Mouse (Mus musculus) lung, postnatal 0 days (tissue): Measurements from ENCODE around the gene Lmln.

Experiments
- CTCF ChIP-seq: IDR thresholded peaks from 2 replicates; pipeline ENCODE4 v1.5.1; 2016; ENCODE audit warnings: antibody characterized with exemption, mild to moderate bottlenecking
- EP300 ChIP-seq: IDR thresholded peaks from 2 replicates; pipeline ENCODE4 v1.6.1; 2016; ENCODE audit warnings: antibody characterized with exemption, mild to moderate bottlenecking, control low read depth

DNA sequence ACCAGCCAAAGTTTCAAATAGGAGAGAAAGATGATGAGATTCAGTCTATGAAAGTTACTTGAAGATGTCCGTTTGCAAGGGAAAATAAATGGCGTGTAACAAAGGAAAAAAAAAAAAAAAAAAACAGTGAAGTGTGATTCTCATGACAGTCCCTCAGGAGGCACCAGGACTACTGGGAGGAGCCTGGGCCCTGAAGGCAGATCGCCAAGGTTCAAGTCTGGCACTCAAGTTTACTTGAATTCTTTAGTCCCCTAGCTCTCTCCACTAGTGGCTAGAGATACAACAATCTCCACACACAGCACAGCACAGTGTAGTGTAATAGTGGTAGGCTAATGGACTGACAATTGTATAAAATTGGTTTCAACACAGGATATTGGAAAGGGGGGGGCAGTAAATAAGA lies 40.9 kb upstream of the Lmln start:
- TF ChIP-seq CTCF, result no peak
- no peak for TF ChIP-seq EP300
